8 mouse cellular contexts compared by ENCODE assay signal in the genomic region with DNA sequence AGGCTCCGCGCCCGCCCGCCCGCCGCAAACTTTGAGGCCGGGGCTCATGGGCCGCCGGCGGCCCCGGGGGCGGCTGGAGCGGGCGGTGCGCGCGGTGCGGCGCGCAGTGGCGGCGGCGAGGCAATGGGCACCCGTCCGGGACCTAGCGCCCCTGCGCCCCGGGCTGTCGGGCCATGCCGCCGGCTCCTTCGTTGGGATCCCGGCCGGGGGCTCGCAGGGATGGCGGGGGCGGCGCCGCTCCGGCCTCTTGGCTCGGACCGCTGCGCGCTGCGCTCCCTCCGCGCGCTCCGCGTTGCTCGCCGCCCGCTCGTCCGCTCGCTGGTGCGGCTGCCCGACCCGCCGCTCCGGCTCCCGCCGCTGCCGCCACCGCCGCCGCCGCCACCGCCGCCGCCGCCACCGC. TPM values are rescaled to one million over a fixed set of nuclear protein-coding genes. Genes with fewer than 3 reads are reported as not detected.
DNase-seq lines count a peak whose midpoint lies in the region; ATAC-seq and TF ChIP-seq lines count a peak whose summit lies in the region.

TSS of gene Cabp7 (minus strand) at position 46 of the 400 bp plus-strand sequence.

- H3K4me2 ChIP-seq in lung, postnatal 0 days (replicated peaks; ENCODE audit: low read depth, low read length), result peak within 1 kb of the TSS; percentile 71
- peak within 1 kb of the TSS; percentile 91 for H3K4me2 ChIP-seq in limb, embryonic 11.5 days (ENCODE audit: low read depth, severe bottlenecking)

- no peak for TF ChIP-seq POLR2A in lung, adult 2 months (IDR thresholded peaks at IDR 0.05; ENCODE audit: borderline replicate concordance, extremely low read depth, low read depth, low read length)
- TF ChIP-seq POLR2A in small intestine, adult 2 months (IDR thresholded peaks at IDR 0.05; ENCODE audit: low read depth, low read length), result no peak

- ATAC-seq in lung, postnatal 0 days, result no peak
- no peak for ATAC-seq in limb, embryonic 11.5 days (ENCODE audit: insufficient number of reproducible peaks, low FRiP score, low TSS enrichment, low read depth)

- no peak within 1 kb of the TSS for H3K27ac ChIP-seq in lung, postnatal 0 days (ENCODE audit: low read length)
- H3K27ac ChIP-seq in limb, embryonic 11.5 days (replicated peaks; ENCODE audit: low read depth, low read length), result no peak within 1 kb of the TSS
- H3K27ac ChIP-seq in small intestine, adult 2 months (ENCODE audit: insufficient read depth, low read depth, low read length), result no peak within 1 kb of the TSS

- no peak for DNase-seq in frontal cortex, adult 2 months (ENCODE audit: extremely low spot score in 1 of 2, low spot score in 1 of 2)
- no peak for DNase-seq in frontal cortex, postnatal 25 days (ENCODE audit: low spot score in 2 of 2)
- DNase-seq in lung, postnatal 0 days (ENCODE audit: low spot score), result no peak
- no peak for DNase-seq in lung, adult 2 months
- peak; percentile 33 for DNase-seq in limb, embryonic 11.5 days (ENCODE audit: low spot score)
- no peak for DNase-seq in cerebellum, adult 11 months
- DNase-seq in MN1 (ENCODE audit: low spot score), result no peak

- no peak for TF ChIP-seq EP300 in lung, postnatal 0 days (IDR thresholded peaks at IDR 0.05)

- 0% methylated on average over 10 of the region's 73 CpGs for WGBS in lung, postnatal 0 days
- 3% methylated on average over 45 of the region's 73 CpGs for WGBS in lung, adult 2 months
- WGBS in limb, embryonic 11.5 days, result under 1% methylated on average over 33 of the region's 73 CpGs
- 2% methylated on average over 43 of the region's 73 CpGs for WGBS in small intestine, adult 2 months

- no peak for TF ChIP-seq CTCF in lung, postnatal 0 days (IDR thresholded peaks at IDR 0.05)
- no peak for TF ChIP-seq CTCF in lung, adult 2 months (IDR thresholded peaks at IDR 0.05; ENCODE audit: insufficient read depth, low read length)
- no peak for TF ChIP-seq CTCF in small intestine, adult 2 months (IDR thresholded peaks at IDR 0.05; ENCODE audit: extremely low read depth, insufficient read length, insufficient replicate concordance, low read depth, low read length)

- H3K27me3 ChIP-seq in lung, postnatal 0 days (replicated peaks; ENCODE audit: insufficient read depth, low read length), result peaks cover 61% of the 10 kb centered on the region
- H3K27me3 ChIP-seq in limb, embryonic 11.5 days (ENCODE audit: control insufficient read depth, insufficient read depth, low read length), result peaks cover 74% of the 10 kb centered on the region
- H3K27me3 ChIP-seq in small intestine, adult 2 months (ENCODE audit: control insufficient read depth, insufficient read depth, low read length), result peaks cover 44% of the 10 kb centered on the region

- no peaks in the 10 kb centered on the region for H3K36me3 ChIP-seq in lung, postnatal 0 days (ENCODE audit: insufficient read depth, low read length)
- H3K36me3 ChIP-seq in limb, embryonic 11.5 days (ENCODE audit: control insufficient read depth, insufficient read depth, low read length), result no peaks in the 10 kb centered on the region
- no peaks in the 10 kb centered on the region for H3K36me3 ChIP-seq in small intestine, adult 2 months (ENCODE audit: control insufficient read depth, insufficient read depth, low read length)

- H3K4me1 ChIP-seq in lung, postnatal 0 days (ENCODE audit: insufficient read depth, low read depth, low read length), result no peaks in the 10 kb centered on the region
- no peaks in the 10 kb centered on the region for H3K4me1 ChIP-seq in lung, adult 2 months (ENCODE audit: control insufficient read depth, insufficient read depth, low read length)
- H3K4me1 ChIP-seq in limb, embryonic 11.5 days (ENCODE audit: control insufficient read depth, insufficient read depth, low read length), result peaks cover 13% of the 10 kb centered on the region
- H3K4me1 ChIP-seq in small intestine, adult 2 months (ENCODE audit: control insufficient read depth, insufficient read depth, insufficient read length, low read length), result no peaks in the 10 kb centered on the region

- no peaks in the 10 kb centered on the region for H3K9me3 ChIP-seq in lung, postnatal 0 days (ENCODE audit: low read length)
- no peaks in the 10 kb centered on the region for H3K9me3 ChIP-seq in limb, embryonic 11.5 days (ENCODE audit: control insufficient read depth, low read length)

- peak within 1 kb of the TSS; percentile 38 for H3K4me3 ChIP-seq in lung, postnatal 0 days (ENCODE audit: low read depth, low read length)
- H3K4me3 ChIP-seq in lung, adult 2 months (replicated peaks; ENCODE audit: extremely low read depth, low read depth, low read length), result no peak within 1 kb of the TSS
- H3K4me3 ChIP-seq in limb, embryonic 11.5 days (ENCODE audit: low read depth, low read length), result peak within 1 kb of the TSS; percentile 40
- H3K4me3 ChIP-seq in small intestine, adult 2 months (ENCODE audit: low read depth, low read length), result peak within 1 kb of the TSS; percentile 34

- H3K9ac ChIP-seq in lung, postnatal 0 days (replicated peaks; ENCODE audit: low read depth), result no peak within 1 kb of the TSS
- peak within 1 kb of the TSS; percentile 37; the same call in 1 of the 2 replicates for H3K9ac ChIP-seq in limb, embryonic 11.5 days (ENCODE audit: low read length)

RNA-seq across cellular contexts. Expression of gene Cabp7, which starts in this region (rescaled TPM):
- 14.8 and 15.7 TPM in 2 replicates for polyA plus RNA-seq in frontal cortex, adult 2 months (2012; rRNA removed)
- polyA plus RNA-seq in lung, postnatal 0 days (2015; fragmentation: Nextera tagmentation; extraction: Ambion mirVana), result 0.14 and 0.15 TPM in 2 replicates
- 0.25 TPM in 1 of 2 replicates, not detected in the other for polyA plus RNA-seq in lung, adult 2 months (2012; rRNA removed)
- polyA plus RNA-seq in limb, embryonic 11.5 days (2014; fragmentation: Nextera tagmentation; extraction: Ambion mirVana), result 0.07 and 0.19 TPM in 2 replicates
- polyA plus RNA-seq in small intestine, adult 2 months (2012; rRNA removed), result not detected in 2 replicates

Comparison
In these comparisons a context has a peak if more than half of its experiments do, and no peak if none do; other contexts are left out.
1. RNA of gene Cabp7 (polyA plus RNA-seq): 14.8 to 15.7 TPM in frontal cortex, adult 2 months; 0.25 TPM in lung, adult 2 months, 0.07 to 0.19 TPM in limb, embryonic 11.5 days, 0.14 to 0.15 TPM in lung, postnatal 0 days and not detected in small intestine, adult 2 months; every median in the first group is over 10 times any median in the second.
2. Peak in DNase-seq, H3K4me3 ChIP-seq, H3K9ac ChIP-seq and H3K4me2 ChIP-seq in limb, embryonic 11.5 days; RNA of the gene not detected or under 1 TPM.